Mouse (Mus musculus) stomach, embryonic 16.5 days (tissue): ENCODE data around the gene Slc27a4. TPM values are rescaled to one million over a fixed set of nuclear protein-coding genes. Genes with fewer than 3 reads are reported as not detected.

Source experiments
- ATAC-seq: fragments of 200-750 bp; cut with Nextera tagmentation; 2 replicates; pipeline ENCODE4 v1.8.0; 2017; ENCODE audit warnings: moderate number of reproducible peaks, moderate TSS enrichment; ENCODE audit not compliant: insufficient read depth, low FRiP score
- H3K27ac ChIP-seq: fragments of 300-500 bp; sonication (generic); 2 replicates; pipeline ENCODE4 v1.5.1; 2014; ENCODE audit warnings: low read length
- H3K27me3 ChIP-seq: fragments of 300-500 bp; sonication (generic); 2 replicates; pipeline ENCODE4 v1.6.1; 2014; ENCODE audit warnings: low read length, control low read depth, mixed read lengths; ENCODE audit not compliant: control insufficient read depth, insufficient read depth
- H3K36me3 ChIP-seq: fragments of 300-500 bp; sonication (generic); 2 replicates; pipeline ENCODE4 v1.6.1; 2014; ENCODE audit warnings: low read length; ENCODE audit not compliant: control insufficient read depth, insufficient read depth
- H3K4me1 ChIP-seq: fragments of 300-500 bp; sonication (generic); 2 replicates; pipeline ENCODE4 v1.6.1; 2014; ENCODE audit warnings: low read length, control low read depth, mixed read lengths; ENCODE audit not compliant: control insufficient read depth, insufficient read depth
- H3K4me2 ChIP-seq: fragments of 300-500 bp; sonication (generic); 2 replicates; pipeline ENCODE4 v1.6.1; 2014; ENCODE audit warnings: low read depth, low read length, mixed read lengths
- H3K4me3 ChIP-seq: fragments of 300-500 bp; sonication (generic); replicated peaks from 2 replicates; pipeline ENCODE4 v1.5.1; 2014; ENCODE audit warnings: mild to moderate bottlenecking, low read length
- H3K9ac ChIP-seq: fragments of 300-500 bp; sonication (generic); 2 replicates; pipeline ENCODE4 v1.6.1; 2014; ENCODE audit warnings: low read length
- H3K9me3 ChIP-seq: fragments of 300-500 bp; sonication (generic); replicated peaks from 2 replicates; pipeline ENCODE4 v1.6.1; 2016; ENCODE audit warnings: low read length, control low read depth; ENCODE audit not compliant: control insufficient read depth
- WGBS: fragments of 180-500 bp; shearing (Covaris S2); extraction: QIAGEN DNeasy Blood & Tissue Kit; methylation state at CpG from one replicate; pipeline ENCODE4 v1.1.7; 2014; 5-methylcytosine and 5-hydroxymethylcytosine counted together
- polyA plus RNA-seq: library from polyadenylated mRNA; unstranded; fragments of >200 nt; fragmentation: Nextera tagmentation; extraction: Ambion mirVana; gene quantifications from 2 replicates; pipeline ENCODE4 v1.2.1, GENCODE M21; 2015

The Slc27a4 gene
- polyA plus RNA-seq, 1 experiment from 2014 or later: 22.0 TPM

DNA sequence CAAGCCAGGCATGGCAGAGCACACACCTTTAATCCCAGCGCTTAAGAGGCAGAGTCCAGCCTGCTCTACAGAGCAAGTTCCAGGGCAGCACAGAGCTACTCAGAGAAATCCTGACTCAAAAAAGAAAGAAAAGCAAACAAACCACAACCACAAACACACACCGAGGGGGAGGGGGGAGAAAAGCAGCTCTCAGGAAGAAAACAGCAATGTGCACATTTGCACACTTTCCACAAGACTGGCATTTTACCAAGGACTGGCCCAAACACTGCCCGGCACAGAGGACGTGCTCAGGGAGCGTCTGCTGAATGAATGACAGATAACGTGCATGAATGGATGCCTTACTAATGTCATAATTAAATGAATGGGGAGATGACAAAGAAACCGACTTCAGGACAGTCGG, 46.6 kb downstream of the Slc27a4 start:
- 65% methylated on average over 8 of the region's 8 CpGs for WGBS
- Histone ChIP-seq H3K4me2 (no peak overlapping the region), H3K36me3 (no peaks in the 10 kb centered on the region), H3K27ac (no peak overlapping the region), H3K4me3 (no peak overlapping the region), H3K4me1 (no peaks in the 10 kb centered on the region), H3K9me3 (no peaks in the 10 kb centered on the region), H3K27me3 (peaks cover 33% of the 10 kb centered on the region), H3K9ac (no peak overlapping the region)
- ATAC-seq: no peak

DNA sequence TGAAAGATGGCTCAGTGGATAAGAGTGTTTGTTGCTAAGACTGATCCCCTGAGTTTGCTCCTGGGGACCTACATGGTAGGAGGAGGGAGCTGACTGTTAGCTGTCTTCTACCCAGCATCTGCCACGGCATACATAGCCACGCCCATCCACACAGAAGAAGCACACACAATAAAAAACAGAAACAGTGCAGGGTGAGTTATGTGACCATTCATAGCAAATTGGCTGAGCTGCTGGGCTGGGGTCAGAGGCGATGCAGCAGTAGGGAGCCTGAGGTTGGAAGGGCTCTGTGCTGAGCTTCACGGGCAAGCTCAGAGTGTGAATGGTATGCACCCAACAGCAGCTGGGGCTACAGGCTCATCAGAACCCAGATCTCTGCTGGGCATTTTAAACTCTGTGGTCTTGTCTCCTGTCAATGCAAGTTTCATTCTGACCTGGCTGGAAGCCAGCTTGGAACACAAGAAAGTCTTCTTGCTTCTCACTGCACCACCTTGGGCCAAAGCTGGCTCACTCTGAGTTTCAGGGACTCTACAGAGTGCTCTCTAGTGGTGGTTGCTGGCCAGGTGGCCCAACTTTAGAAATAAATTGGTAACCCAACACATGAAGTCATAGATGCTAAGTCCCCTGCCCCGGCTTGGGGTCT, 47.5 kb downstream of the Slc27a4 start:
- 51% methylated on average over 5 of the region's 5 CpGs for WGBS

DNA sequence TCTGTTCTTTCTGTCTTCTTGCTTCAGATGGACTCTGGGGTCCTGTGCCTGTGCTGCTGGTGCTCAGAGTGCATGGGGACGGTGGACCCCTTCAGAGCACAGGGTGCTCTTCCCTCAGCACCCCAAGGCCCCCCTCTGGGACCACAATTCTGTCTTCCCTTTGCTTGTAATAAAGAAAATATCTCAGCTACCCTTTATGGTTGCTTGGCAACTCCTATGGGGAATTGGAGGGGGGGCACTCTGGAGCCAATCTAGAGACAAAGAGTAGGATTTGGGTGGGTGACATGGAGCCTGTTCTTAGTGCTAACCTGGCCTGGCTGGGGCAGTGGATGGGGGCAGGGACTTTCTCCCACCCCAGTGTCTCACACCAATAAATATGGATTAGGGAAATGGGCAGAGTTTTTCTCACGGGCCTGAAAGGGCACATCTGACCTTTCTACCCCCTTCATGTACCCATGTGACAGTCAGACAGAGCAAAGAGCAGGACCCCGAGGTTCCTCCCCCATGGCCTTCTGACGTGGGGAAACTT, 50.6 kb downstream of the Slc27a4 start:
- Histone ChIP-seq H3K9ac (no peak overlapping the region), H3K4me2 (no peak overlapping the region), H3K4me1 (no peaks in the 10 kb centered on the region), H3K36me3 (no peaks in the 10 kb centered on the region), H3K4me3 (no peak overlapping the region), H3K9me3 (no peaks in the 10 kb centered on the region), H3K27me3 (no peaks in the 10 kb centered on the region), H3K27ac (no peak overlapping the region)
- WGBS: 38% methylated on average over 4 of the region's 4 CpGs
- ATAC-seq: no peak

More for the DNA sequence above, 47.5 kb downstream of the Slc27a4 start:
- Histone ChIP-seq H3K4me2 (no peak overlapping the region), H3K4me1 (no peaks in the 10 kb centered on the region), H3K27ac (no peak overlapping the region), H3K4me3 (no peak overlapping the region), H3K36me3 (no peaks in the 10 kb centered on the region), H3K9ac (no peak overlapping the region), H3K9me3 (no peaks in the 10 kb centered on the region), H3K27me3 (peaks cover 24% of the 10 kb centered on the region)
- no peak for ATAC-seq

DNA sequence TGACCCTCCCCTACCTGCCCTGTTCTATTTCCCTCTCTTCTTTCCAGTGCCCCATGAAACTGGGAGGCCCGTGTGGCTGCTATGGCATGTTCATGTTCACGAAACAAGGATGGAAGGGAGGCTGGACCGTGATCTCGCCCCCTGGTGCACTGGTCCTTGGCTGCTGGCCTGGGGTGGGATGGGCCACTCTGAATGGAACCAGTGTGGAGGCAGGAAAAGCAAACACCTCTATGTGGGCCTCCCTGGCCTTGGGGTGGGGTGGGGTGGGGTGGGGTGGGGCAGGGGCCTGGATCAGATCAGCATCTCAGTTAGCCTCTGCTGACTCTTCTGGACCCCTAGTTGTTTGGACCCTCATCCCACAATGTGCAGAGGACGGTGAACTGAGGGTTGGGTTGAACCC, 51.3 kb downstream of the Slc27a4 start:
- Histone ChIP-seq H3K27ac (no peak overlapping the region), H3K27me3 (no peaks in the 10 kb centered on the region), H3K9me3 (no peaks in the 10 kb centered on the region), H3K4me2 (no peak overlapping the region), H3K9ac (no peak overlapping the region), H3K36me3 (no peaks in the 10 kb centered on the region), H3K4me1 (no peaks in the 10 kb centered on the region), H3K4me3 (no peak overlapping the region)
- ATAC-seq: no peak
- 59% methylated on average over 5 of the region's 5 CpGs for WGBS

DNA sequence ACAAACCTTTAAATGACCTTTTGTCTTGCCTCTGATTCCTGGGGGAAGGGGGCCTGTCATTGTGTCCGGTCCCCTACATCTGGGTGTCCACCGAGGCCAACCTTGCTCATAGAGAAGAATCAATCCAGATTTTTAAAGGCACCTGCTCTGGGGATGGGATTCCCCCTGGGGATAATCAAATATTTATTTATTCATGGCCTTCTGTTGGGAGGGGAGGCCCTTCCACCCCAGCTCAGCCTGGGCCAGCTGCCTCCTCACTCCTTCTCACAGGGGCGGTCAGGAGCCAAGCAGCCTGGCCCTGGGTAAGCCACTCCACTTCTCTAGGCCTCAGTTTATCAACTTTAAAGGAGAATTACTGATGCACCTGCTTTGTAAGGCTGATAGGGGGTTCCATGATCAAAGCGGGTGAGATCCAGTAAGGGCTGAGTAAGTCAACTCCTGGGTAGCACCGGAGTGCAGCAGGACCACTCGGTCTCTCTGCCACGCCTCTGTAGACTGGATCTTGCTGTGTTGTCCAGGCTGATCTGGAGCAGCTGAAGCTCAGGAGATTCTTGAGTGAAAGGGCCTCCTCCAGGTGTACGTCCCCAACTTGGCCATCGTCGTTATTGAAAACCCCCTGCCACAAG, 53.3 kb downstream of the Slc27a4 start:
- WGBS: 74% methylated on average over 10 of the region's 10 CpGs
- Histone ChIP-seq H3K27ac (no peak overlapping the region), H3K9me3 (no peaks in the 10 kb centered on the region), H3K9ac (no peak overlapping the region), H3K4me1 (no peaks in the 10 kb centered on the region), H3K4me2 (no peak overlapping the region), H3K4me3 (no peak overlapping the region), H3K27me3 (no peaks in the 10 kb centered on the region), H3K36me3 (no peaks in the 10 kb centered on the region)
- ATAC-seq: no peak

DNA sequence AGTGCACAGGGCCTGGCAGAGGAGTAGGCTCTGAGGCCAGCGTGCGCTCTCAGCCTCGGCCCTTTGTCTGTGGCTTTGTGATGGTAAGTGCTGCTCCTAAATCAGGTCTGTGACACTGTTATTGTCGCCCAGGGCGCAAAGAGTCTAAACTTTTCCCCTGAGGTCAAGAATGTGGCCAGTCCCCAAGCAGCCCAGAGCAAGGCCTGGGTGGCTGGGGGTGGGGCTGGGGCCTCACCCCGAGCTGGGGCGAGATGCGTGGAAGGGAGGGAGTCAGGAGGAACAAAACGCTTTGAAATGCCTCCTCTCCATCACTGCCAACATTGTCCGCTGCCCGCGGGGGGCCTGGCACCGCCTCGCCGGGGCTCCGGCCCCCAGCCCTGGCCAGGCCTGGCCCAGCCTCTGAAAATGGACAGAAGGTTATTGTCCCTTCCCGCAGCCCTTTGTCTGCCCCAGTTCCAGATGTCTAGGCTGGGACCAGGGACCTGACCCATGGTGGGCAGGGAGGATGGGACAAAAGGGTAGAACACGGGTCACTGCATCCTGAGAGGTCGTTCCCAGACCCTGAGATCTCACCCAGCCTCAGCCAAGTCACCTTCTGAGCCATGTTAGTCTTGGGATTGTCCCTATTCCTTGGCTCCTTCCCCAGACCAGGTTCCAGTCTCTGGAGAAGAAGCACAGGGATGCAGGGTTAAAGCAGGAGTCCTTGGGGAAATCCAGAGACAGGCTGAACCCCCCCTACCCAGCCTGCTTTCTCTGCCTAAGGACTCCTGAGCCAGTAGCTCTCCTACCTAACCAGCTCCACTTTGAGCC, 54.2 kb downstream of the Slc27a4 start:
- no peaks in the 10 kb centered on the region for H3K4me1 ChIP-seq
- no peaks in the 10 kb centered on the region for H3K36me3 ChIP-seq
- ATAC-seq: no peak
- 26% methylated on average over 19 of the region's 19 CpGs for WGBS
- no peak overlapping the region for H3K27ac ChIP-seq
- H3K4me2 ChIP-seq: no peak overlapping the region
- H3K9me3 ChIP-seq: no peaks in the 10 kb centered on the region
- H3K9ac ChIP-seq: no peak overlapping the region
- no peak overlapping the region for H3K4me3 ChIP-seq
- no peaks in the 10 kb centered on the region for H3K27me3 ChIP-seq

DNA sequence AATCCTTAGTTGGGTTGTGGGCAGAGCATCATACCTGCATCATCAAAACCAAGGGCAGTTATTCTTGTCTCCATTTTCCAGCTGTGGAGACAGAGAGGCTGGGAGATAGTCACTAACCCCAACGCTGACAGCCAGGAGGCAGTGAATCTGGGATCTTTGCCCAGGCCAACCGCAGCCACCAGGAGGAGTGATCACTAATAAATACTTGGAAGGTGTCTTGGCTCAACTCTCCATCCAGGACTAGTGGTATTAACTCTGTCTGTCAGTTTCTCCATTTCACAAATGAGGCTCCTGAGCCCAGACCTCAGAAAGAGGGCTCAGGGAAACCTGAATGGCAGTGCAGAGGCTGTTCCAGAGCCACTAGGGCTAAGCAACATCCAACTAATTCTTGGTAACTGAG, 54.9 kb downstream of the Slc27a4 start:
- ATAC-seq: no peak
- 37% methylated on average over 2 of the region's 2 CpGs for WGBS
- Histone ChIP-seq H3K4me3 (no peak overlapping the region), H3K36me3 (no peaks in the 10 kb centered on the region), H3K4me2 (no peak overlapping the region), H3K27me3 (no peaks in the 10 kb centered on the region), H3K9ac (no peak overlapping the region), H3K9me3 (no peaks in the 10 kb centered on the region), H3K4me1 (no peaks in the 10 kb centered on the region), H3K27ac (no peak overlapping the region)

DNA sequence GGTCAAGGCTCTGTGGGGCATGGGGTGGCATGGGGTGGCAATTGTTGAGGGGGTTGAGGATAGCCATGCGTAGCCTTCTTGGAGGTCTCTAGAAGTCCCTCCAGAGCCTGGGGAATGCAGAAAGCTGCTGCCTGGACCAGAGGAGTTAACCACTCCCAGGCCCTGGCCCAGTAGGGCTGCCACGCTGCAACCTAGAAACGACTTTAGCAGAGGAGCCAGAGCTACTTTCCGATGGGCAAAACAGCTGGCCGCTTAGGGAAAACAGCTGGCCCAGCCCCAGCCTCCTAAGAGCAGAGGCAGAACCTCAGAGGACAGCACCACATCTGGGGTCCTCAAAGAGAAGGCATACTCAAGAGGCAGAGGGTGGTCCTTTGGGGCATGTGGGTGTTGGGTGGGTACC, 55.5 kb downstream of the Slc27a4 start:
- H3K4me1 ChIP-seq: no peaks in the 10 kb centered on the region
- H3K4me2 ChIP-seq: no peak overlapping the region
- no peaks in the 10 kb centered on the region for H3K27me3 ChIP-seq
- H3K27ac ChIP-seq: no peak overlapping the region
- 71% methylated on average over 5 of the region's 5 CpGs for WGBS
- no peak overlapping the region for H3K4me3 ChIP-seq
- H3K9me3 ChIP-seq: no peaks in the 10 kb centered on the region
- no peaks in the 10 kb centered on the region for H3K36me3 ChIP-seq
- H3K9ac ChIP-seq: no peak overlapping the region; the same call in 1 of the 2 replicates
- ATAC-seq: no peak
